Mouse (Mus musculus) CH12.LX (cell line): Measurements from ENCODE around the gene Cchcr1. TPM values are rescaled to one million over a fixed set of nuclear protein-coding genes. Genes with fewer than 3 reads are reported as not detected.
A peak's percentile ranks its signal among the peaks of the same experiment; 100 is the strongest.
"Not testable (repeated sequence)": the region's sequence is repeated elsewhere in the genome, so short reads cannot be mapped to it uniquely, and the experiment has no call there.

ENCODE experiments used
- DNase-seq: peaks from one replicate; pipeline ENCODE4 v3.0.0-alpha.2; 2013; ENCODE audit errors: extremely low read depth
- H3K27ac ChIP-seq: 2 replicates; pipeline ENCODE4 v1.5.1; 2012; ENCODE audit warnings: low read depth, mild to moderate bottlenecking, control low read depth, moderate library complexity; ENCODE audit not compliant: insufficient read depth
- H3K27me3 ChIP-seq: replicated peaks from 2 replicates; pipeline ENCODE3; 2012; ENCODE audit warnings: inconsistent platforms
- H3K36me3 ChIP-seq, 2 experiments: replicated peaks in 1 of 2; 2 replicates each; pipeline versions ENCODE3 to v1.6.1; 2012; ENCODE audit warnings: inconsistent platforms in 1 of 2, low read length in 1 of 2, mild to moderate bottlenecking in 1 of 2, mixed read lengths in 1 of 2, moderate library complexity in 1 of 2; ENCODE audit not compliant: control insufficient read depth in 1 of 2, insufficient read depth in 1 of 2
- H3K4me1 ChIP-seq, 2 experiments: 2 replicates each; pipeline ENCODE4 v1.6.1; 2012; ENCODE audit warnings: inconsistent platforms in 1 of 2, moderate library complexity in 1 of 2; ENCODE audit not compliant: insufficient read depth in 2 of 2, control insufficient read depth in 1 of 2
- H3K4me2 ChIP-seq: 2 replicates; pipeline ENCODE4 v1.6.1; 2012; ENCODE audit warnings: low read depth, mild to moderate bottlenecking, control low read depth; ENCODE audit not compliant: poor library complexity, insufficient read depth, severe bottlenecking
- H3K4me3 ChIP-seq, 3 experiments: fragments of 150-350 bp in 1 of 3; sonication (generic) in 1 of 3; replicated peaks in 1 of 3; 2 replicates each; pipeline versions ENCODE3 to v1.5.1; 2011 to 2012; ENCODE audit warnings: low read depth in 2 of 3, low read length in 2 of 3, mild to moderate bottlenecking in 2 of 3, moderate library complexity in 2 of 3, control low read depth in 1 of 3, improper control_type of control experiment in 1 of 3, inconsistent platforms in 1 of 3, mixed read lengths in 1 of 3; ENCODE audit not compliant: poor library complexity in 1 of 3
- H3K79me2 ChIP-seq: replicated peaks from 2 replicates; pipeline ENCODE4 v1.6.1; 2012; ENCODE audit warnings: mild to moderate bottlenecking, moderate library complexity; ENCODE audit not compliant: control insufficient read depth, poor library complexity, insufficient read depth, severe bottlenecking; ENCODE audit errors: extremely low read depth
- H3K9ac ChIP-seq: 2 replicates; pipeline ENCODE4 v1.6.1; 2012; ENCODE audit warnings: low read depth, mild to moderate bottlenecking, control low read depth, moderate library complexity; ENCODE audit not compliant: insufficient read depth
- H3K9me3 ChIP-seq: replicated peaks from 2 replicates; pipeline ENCODE3; 2012; ENCODE audit warnings: low read length, inconsistent platforms, mixed read lengths
- CHD2 ChIP-seq: IDR thresholded peaks from 2 replicates; pipeline ENCODE4 v1.6.1; 2011; ENCODE audit warnings: low read length, improper control_type of control experiment
- CTCF ChIP-seq, 2 experiments: IDR thresholded peaks in 1 of 2; conservative IDR thresholded peaks in 1 of 2; 2 replicates each; pipeline ENCODE4 v1.5.1; 2011 to 2012; ENCODE audit warnings: low read depth in 2 of 2, low read length in 2 of 2, improper control_type of control experiment in 1 of 2, inconsistent platforms in 1 of 2, mild to moderate bottlenecking in 1 of 2, moderate library complexity in 1 of 2
- E2F4 ChIP-seq: IDR thresholded peaks from 2 replicates; pipeline ENCODE4 v1.6.1; 2011; ENCODE audit warnings: low read depth, low read length, improper control_type of control experiment; ENCODE audit not compliant: insufficient replicate concordance
- ELF1 ChIP-seq: IDR thresholded peaks from 2 replicates; pipeline ENCODE4 v1.6.1; 2014; ENCODE audit warnings: low read depth, mild to moderate bottlenecking, inconsistent platforms, low read length, improper control_type of control experiment
- EP300 ChIP-seq: IDR thresholded peaks from 2 replicates; pipeline ENCODE4 v1.6.1; 2011; ENCODE audit warnings: low read length, improper control_type of control experiment
- ETS1 ChIP-seq: conservative IDR thresholded peaks from 2 replicates; pipeline ENCODE4 v1.6.1; 2012; ENCODE audit warnings: low read depth, mild to moderate bottlenecking, inconsistent platforms, low read length, improper control_type of control experiment, moderate library complexity
- HCFC1 ChIP-seq: IDR thresholded peaks from 2 replicates; pipeline ENCODE4 v1.6.1; 2012; ENCODE audit warnings: low read depth, mild to moderate bottlenecking, inconsistent platforms, low read length, improper control_type of control experiment
- JUN ChIP-seq: IDR thresholded peaks from 2 replicates; pipeline ENCODE4 v1.6.1; 2011; ENCODE audit warnings: low read depth, mild to moderate bottlenecking, low read length, improper control_type of control experiment, moderate library complexity; ENCODE audit not compliant: insufficient read depth
- JUND ChIP-seq: conservative IDR thresholded peaks from 2 replicates; pipeline ENCODE4 v1.6.1; 2011; ENCODE audit warnings: low read depth, low read length, improper control_type of control experiment
- KAT2A ChIP-seq: IDR thresholded peaks from 2 replicates; pipeline ENCODE4 v1.6.1; 2012; ENCODE audit warnings: low read length, improper control_type of control experiment, inconsistent platforms; ENCODE audit not compliant: insufficient replicate concordance
- MAX ChIP-seq: IDR thresholded peaks from 2 replicates; pipeline ENCODE4 v1.6.1; 2011; ENCODE audit warnings: low read length, improper control_type of control experiment
- MAZ ChIP-seq: IDR thresholded peaks from 2 replicates; pipeline ENCODE4 v1.6.1; 2012; ENCODE audit warnings: low read depth, mild to moderate bottlenecking, inconsistent platforms, low read length, improper control_type of control experiment, moderate library complexity
- MEF2A ChIP-seq: IDR thresholded peaks from 2 replicates; pipeline ENCODE4 v1.6.1; 2014; ENCODE audit warnings: low read depth, mild to moderate bottlenecking, inconsistent platforms, low read length, improper control_type of control experiment, borderline replicate concordance
- MXI1 ChIP-seq: IDR thresholded peaks from 2 replicates; pipeline ENCODE4 v1.6.1; 2011; ENCODE audit warnings: mild to moderate bottlenecking, low read depth, low read length, improper control_type of control experiment
- MYC ChIP-seq: IDR thresholded peaks from 2 replicates; pipeline ENCODE4 v1.6.1; 2011; ENCODE audit warnings: low read depth, mild to moderate bottlenecking, improper control_type of control experiment, low read length
- NRF1 ChIP-seq: IDR thresholded peaks from 2 replicates; pipeline ENCODE4 v1.6.1; 2014; ENCODE audit warnings: low read depth, mild to moderate bottlenecking, inconsistent platforms, low read length, improper control_type of control experiment, moderate library complexity
- PAX5 ChIP-seq: IDR thresholded peaks from 2 replicates; pipeline ENCODE4 v1.6.1; 2012; ENCODE audit warnings: low read length, inconsistent platforms, mixed read lengths
- POLR2AphosphoS2 ChIP-seq: IDR thresholded peaks from 2 replicates; pipeline ENCODE4 v1.6.1; 2011; ENCODE audit warnings: low read depth, low read length, improper control_type of control experiment
- RAD21 ChIP-seq: IDR thresholded peaks from 2 replicates; pipeline ENCODE4 v1.6.1; 2011; ENCODE audit warnings: low read depth, mild to moderate bottlenecking, low read length, improper control_type of control experiment, moderate library complexity
- RCOR1 ChIP-seq: conservative IDR thresholded peaks from 2 replicates; pipeline ENCODE4 v1.6.1; 2012; ENCODE audit warnings: low read depth, mild to moderate bottlenecking, inconsistent platforms, low read length, improper control_type of control experiment
- SMC3 ChIP-seq: IDR thresholded peaks from 2 replicates; pipeline ENCODE4 v1.6.1; 2011; ENCODE audit warnings: low read depth, low read length, improper control_type of control experiment
- TBP ChIP-seq: conservative IDR thresholded peaks from 2 replicates; pipeline ENCODE4 v1.6.1; 2011; ENCODE audit warnings: low read depth, low read length, improper control_type of control experiment
- USF2 ChIP-seq: conservative IDR thresholded peaks from 2 replicates; pipeline ENCODE4 v1.6.1; 2011; ENCODE audit warnings: low read depth, low read length, improper control_type of control experiment
- ZNF384 ChIP-seq: IDR thresholded peaks from 2 replicates; pipeline ENCODE4 v1.6.1; 2012; ENCODE audit warnings: low read depth, low read length, improper control_type of control experiment, inconsistent platforms
- dilution Hi-C: fragments of 300-500 bp; cut with MboI; formaldehyde crosslinking; loops from 2 replicates; pipeline ENCODE4 v1.14.3; 2020; ENCODE audit warnings: low sequenced_read_pairs; ENCODE audit not compliant: extremely low pct_unique_long_range_greater_than_20kb, extremely low pct_ligation_motif_present
- in situ Hi-C: fragments of 300-500 bp; cut with MboI; formaldehyde crosslinking; loops from 3 replicates; pipeline ENCODE4 v1.14.3; 2019; ENCODE audit warnings: low sequenced_read_pairs, low pct_ligation_motif_present, low pct_unique_long_range_greater_than_20kb, mixed read lengths
- polyA plus RNA-seq: library from polyadenylated mRNA; unstranded; fragments of >175 nt; gene quantifications from 2 replicates; pipeline ENCODE4 v1.2.1, GENCODE M21; 2012; ENCODE audit warnings: low read depth; ENCODE audit not compliant: insufficient read length
- total RNA-seq, 2 experiments: library from RNA; depleted of rRNA; stranded (reverse); fragments of 300-350 nt in 1 of 2; fragments of >200 nt in 1 of 2; gene quantifications; 2 replicates each; pipeline ENCODE4 v1.2.3; 2012 to 2014

The Cchcr1 gene
- total and polyA plus RNA-seq, 3 experiments = 5.2 to 13.0 (median 11.3) TPM

- Histone ChIP-seq H3K27ac (no peak overlapping the region), H3K9me3 (no peaks in the 10 kb centered on the region), H3K4me1 (peaks cover 0 to 18% of the 10 kb centered on the region in 2 experiments; a peak in 2 of 4 replicates), H3K27me3 (peaks cover 1% of the 10 kb centered on the region), H3K79me2 (no peaks in the 10 kb centered on the region), H3K36me3 (peaks cover 4 to 8% of the 10 kb centered on the region in 2 experiments), H3K9ac (no peak overlapping the region), H3K4me3 (no peak overlapping the region), H3K4me2 (no peak overlapping the region)
- in situ Hi-C loops (no loop called here), dilution Hi-C loops (no loop called here)
- no peak for DNase-seq
- no peak for TF ChIP-seq POLR2AphosphoS2
- TF ChIP-seq ETS1 = no peak
- no peak for TF ChIP-seq PAX5
- no peak for TF ChIP-seq ELF1
- no peak for TF ChIP-seq USF2
- TF ChIP-seq CHD2 = no peak
- no peak for TF ChIP-seq JUND
- no peak for TF ChIP-seq MXI1
- no peak for TF ChIP-seq HCFC1
Measured at GRCm38 (mm10) chr17:35507556-35508260, 9.2 kb upstream of the Cchcr1 start.

GRCm38 (mm10) chr17:35508279-35508678, 8.6 kb upstream of the Cchcr1 start:
- not testable (repeated sequence) for H3K9ac ChIP-seq
- peak in 1 of 2 experiments; percentile 42; a peak in 2 of 4 replicates for TF ChIP-seq CTCF (conservative IDR thresholded peaks at IDR 0.05 in 1 of 2, IDR thresholded peaks at IDR 0.05 in 1 of 2; ENCODE audit: low read depth in 2 of 2, low read length in 2 of 2)
- TF ChIP-seq ZNF384 = peak; percentile 48
- TF ChIP-seq, all 38 proteins: peak for 2; not testable (repeated sequence) for 36

GRCm38 (mm10) chr17:35509284-35509683, 7.6 kb upstream of the Cchcr1 start:
- DNase-seq = peak; percentile 52
- Histone ChIP-seq H3K9ac (no peak overlapping the region), H3K36me3 (peaks cover 9 to 24% of the 10 kb centered on the region in 2 experiments), H3K4me2 (no peak overlapping the region), H3K27ac (no peak overlapping the region), H3K79me2 (no peaks in the 10 kb centered on the region), H3K9me3 (no peaks in the 10 kb centered on the region), H3K4me3 (no peak overlapping the region), H3K27me3 (no peaks in the 10 kb centered on the region), H3K4me1 (peaks cover under 1 to 15% of the 10 kb centered on the region in 2 experiments; a peak in 2 of 4 replicates)
- dilution Hi-C loops (no loop called here), in situ Hi-C loops (no loop called here)
- no peak for TF ChIP-seq TBP
- TF ChIP-seq MEF2A = no peak
- TF ChIP-seq MYC = no peak
- TF ChIP-seq MAX = peak; percentile 43; the same call in 1 of the 2 replicates
- no peak for TF ChIP-seq ELF1
- no peak for TF ChIP-seq ZNF384
- no peak for TF ChIP-seq POLR2AphosphoS2
- no peak for TF ChIP-seq KAT2A
- no peak for TF ChIP-seq NRF1
- TF ChIP-seq E2F4 = no peak
- no peak for TF ChIP-seq EP300
- peak; percentile 49 for TF ChIP-seq RAD21
- no peak for TF ChIP-seq CHD2
- no peak for TF ChIP-seq HCFC1
- TF ChIP-seq MAZ = no peak
- TF ChIP-seq SMC3 = peak; percentile 71
- TF ChIP-seq RCOR1 = no peak
- no peak for TF ChIP-seq JUND
- TF ChIP-seq JUN = no peak

More at GRCm38 (mm10) chr17:35508279-35508678, 8.6 kb upstream of the Cchcr1 start:
- H3K79me2 ChIP-seq, H3K4me3 ChIP-seq, dilution Hi-C loops, H3K4me2 ChIP-seq, H3K27me3 ChIP-seq, H3K9me3 ChIP-seq, DNase-seq, H3K27ac ChIP-seq, in situ Hi-C loops: not testable (repeated sequence)
- H3K36me3 ChIP-seq = peaks cover 9 to 14% of the 10 kb centered on the region in 2 experiments
- H3K4me1 ChIP-seq = peaks cover 0 to 18% of the 10 kb centered on the region in 2 experiments; a peak in 2 of 4 replicates
